Mouse (Mus musculus) mouse trophoblast stem cell (cell line): ENCODE data around the gene Pfas.

ENCODE experiments used
- in situ Hi-C, 2 experiments: fragments of 300-500 bp; cut with MseI, MboI; formaldehyde crosslinking; loops; 2 replicates in 1 of 2; 3 replicates in 1 of 2; pipeline ENCODE4 v1.15.1; 2025

Gene Pfas

DNA sequence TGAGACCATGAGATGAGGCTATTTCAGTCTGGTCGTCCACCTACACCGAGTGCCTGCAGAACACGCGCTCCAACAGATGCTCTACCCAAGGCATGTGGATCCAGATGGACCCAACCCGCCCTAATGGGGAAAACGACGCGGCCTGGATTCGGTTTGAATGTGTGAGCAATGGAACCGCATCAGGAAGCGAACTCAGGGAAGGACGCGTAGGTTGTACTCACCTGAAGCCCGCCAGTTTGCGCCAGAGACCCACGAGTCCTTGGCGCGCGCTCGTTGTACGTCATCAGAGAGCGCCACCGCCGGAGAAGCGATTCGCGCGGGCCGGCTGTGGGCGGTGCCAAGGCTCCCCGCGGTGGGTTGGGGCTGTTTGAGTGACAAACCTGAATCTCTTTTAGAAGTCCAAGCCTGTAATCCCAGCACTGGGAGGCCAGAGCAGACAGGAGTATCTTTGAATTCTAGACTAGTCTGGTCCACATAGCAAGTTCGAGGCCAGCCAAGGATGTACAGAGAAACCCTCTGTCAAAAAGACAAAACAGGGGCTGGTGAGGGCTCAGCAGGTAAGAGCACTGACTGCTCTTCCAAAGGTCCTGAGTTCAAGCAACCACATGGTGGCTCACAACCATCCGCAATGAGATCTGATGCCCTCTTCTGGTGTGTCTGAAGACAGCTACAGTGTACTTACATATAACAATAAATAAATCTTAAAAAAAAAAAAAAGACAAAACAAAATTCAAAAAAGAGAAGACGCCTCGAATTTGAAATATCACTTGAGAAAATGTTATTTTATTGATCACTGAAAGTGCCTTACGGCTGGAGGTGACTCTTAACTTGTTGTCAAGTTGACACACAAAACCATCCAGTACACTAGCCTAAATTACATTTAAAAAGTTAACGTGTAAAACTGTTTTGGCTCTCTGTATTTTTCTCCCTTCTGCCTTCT lies at the start of gene Pfas:
Gene Pfas (minus strand): TSS at position 279 of the 940 bp plus-strand sequence.
- in situ Hi-C loops, result no loop called here

DNA sequence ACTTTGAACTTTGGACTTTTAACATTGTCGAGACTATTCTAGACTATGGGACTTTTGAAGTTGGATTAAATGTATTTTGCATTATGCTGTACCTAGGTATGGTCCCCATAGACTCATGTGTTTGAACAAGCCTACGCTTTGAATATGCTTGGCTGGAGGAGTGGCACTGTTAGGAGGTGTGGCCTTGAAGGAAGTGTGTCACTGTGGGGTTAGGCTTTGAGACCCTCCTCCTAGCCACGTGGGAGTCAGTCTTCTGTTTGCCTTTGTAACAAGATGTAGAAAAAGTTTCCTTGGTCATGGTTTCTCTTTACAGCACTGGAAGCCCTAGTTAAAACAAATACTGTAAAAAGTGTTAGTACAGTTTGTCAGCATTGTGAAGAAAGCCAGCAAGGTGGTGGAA lies 45.6 kb upstream of the Pfas start:
- in situ Hi-C loops, result no loop called here

DNA sequence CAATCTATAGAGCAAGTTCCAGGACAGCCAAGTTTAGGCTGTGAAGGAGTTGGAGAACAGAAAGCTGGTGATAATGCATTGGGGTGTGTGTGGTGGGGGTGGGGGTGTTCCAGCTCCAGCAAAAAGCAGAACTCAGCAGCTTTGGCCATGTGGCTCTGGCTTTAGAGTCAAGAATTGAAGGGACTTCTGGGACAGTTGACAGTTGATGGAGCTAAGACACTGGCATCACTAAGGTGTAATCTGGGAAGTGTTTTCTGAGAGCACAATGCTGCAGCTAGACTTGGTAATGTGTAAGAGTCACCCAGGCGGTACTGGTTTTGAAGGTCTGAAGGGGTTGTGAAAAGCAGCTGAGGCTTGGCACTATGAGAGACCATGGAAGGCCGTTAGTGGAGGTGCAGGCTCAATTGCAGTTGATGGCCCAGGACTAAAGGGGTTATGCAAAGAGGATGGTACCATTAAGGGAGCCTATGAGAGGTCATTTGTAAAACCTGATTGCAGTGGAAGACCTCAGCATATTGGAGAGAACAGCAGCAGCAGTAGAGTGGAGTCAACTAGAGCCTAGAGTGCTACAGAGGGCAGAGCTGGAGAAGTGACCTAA lies 44.7 kb upstream of the Pfas start:
- in situ Hi-C loops, result no loop called here

DNA sequence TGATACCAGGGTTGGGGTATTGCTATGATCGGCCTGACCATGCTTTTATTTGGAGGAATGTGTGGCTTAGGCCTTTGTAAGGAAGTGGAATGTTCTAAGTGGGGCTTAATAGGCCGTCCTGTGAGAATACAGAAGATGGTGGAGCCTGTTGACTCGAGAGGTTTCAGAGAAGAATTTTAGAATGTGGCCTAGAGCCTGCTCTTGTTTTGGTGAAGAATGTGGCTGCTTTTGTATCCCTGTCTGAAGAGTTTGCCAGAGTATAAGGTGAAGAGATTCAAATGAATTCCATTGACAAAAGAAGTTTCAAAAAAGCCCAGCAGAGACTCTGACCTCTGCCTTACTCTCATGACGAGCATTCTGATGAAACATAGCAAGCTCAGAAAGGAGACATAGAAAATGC lies 43.5 kb upstream of the Pfas start:
- in situ Hi-C loops, result no loop called here

DNA sequence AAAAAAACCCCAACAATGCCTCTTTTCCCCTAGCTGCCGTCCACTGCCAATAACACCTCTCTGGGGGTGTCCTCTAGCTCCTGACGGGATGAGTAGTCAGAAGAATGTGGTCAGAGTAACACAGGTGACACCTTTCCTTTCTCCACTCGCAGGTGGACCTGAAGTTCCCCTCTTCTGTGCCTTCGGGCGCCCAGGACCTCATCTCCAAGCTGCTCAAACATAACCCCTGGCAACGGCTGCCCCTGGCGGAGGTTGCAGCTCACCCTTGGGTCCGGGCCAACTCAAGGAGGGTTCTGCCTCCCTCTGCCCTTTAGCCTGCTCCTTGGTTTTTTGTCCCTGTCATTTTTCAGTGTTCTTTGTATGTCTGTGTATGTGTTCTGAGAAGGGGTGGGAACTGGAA lies 42.5 kb upstream of the Pfas start:
- in situ Hi-C loops, result no loop called here

DNA sequence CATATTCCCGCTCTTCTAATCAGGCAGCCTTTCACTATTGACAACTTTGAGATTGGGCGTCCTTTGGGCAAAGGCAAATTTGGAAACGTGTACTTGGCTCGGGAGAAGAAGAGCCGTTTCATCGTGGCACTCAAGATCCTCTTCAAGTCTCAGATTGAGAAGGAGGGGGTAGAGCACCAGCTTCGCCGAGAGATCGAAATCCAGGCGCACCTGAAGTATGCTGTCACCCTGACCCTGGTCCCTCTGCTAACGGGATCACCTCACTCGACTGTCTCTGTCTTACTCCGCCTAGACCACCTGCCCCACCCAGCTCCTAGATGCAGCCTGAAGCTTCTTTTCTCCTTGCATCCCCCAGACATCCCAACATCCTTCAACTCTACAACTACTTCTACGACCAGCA lies 39.9 kb upstream of the Pfas start:
- in situ Hi-C loops, result no loop called here

DNA sequence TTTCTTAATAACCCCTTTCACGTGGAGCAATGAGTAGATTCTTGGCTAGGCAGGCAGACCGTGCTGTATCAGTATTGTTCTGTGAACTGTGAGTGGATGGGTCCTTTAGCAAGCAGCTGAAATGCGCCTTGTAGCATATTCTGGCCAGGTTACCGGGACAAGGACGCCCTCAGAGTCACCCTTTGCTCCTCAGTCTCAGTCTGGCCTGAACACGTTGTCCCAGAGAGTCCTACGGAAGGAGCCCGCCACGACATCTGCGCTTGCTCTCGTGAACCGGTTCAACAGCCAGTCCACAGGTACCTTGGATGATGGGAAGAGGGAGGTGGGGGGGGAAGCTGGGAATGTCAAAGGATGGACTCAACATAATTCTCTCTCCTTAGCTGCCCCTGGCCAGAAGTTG lies 39.3 kb upstream of the Pfas start:
- in situ Hi-C loops, result no loop called here

DNA sequence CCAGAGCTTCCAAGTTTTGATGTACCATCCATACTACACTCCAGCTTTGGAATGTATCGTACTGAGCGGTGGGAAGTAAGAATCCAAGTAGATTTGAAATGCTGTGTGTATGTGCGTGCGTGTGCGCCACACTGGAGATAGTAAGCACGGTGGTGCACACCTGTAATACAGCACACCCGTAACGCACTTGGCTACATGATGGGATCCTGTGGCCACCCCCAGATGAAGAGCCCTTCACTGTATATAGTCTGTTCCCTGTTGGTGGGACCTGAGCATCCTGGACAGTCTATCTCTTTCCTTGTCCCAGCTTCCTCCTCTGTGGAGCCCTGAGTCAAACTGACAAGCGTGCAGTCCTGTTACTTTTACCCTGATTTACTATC lies 38.1 kb upstream of the Pfas start:
- in situ Hi-C loops, result no loop called here

DNA sequence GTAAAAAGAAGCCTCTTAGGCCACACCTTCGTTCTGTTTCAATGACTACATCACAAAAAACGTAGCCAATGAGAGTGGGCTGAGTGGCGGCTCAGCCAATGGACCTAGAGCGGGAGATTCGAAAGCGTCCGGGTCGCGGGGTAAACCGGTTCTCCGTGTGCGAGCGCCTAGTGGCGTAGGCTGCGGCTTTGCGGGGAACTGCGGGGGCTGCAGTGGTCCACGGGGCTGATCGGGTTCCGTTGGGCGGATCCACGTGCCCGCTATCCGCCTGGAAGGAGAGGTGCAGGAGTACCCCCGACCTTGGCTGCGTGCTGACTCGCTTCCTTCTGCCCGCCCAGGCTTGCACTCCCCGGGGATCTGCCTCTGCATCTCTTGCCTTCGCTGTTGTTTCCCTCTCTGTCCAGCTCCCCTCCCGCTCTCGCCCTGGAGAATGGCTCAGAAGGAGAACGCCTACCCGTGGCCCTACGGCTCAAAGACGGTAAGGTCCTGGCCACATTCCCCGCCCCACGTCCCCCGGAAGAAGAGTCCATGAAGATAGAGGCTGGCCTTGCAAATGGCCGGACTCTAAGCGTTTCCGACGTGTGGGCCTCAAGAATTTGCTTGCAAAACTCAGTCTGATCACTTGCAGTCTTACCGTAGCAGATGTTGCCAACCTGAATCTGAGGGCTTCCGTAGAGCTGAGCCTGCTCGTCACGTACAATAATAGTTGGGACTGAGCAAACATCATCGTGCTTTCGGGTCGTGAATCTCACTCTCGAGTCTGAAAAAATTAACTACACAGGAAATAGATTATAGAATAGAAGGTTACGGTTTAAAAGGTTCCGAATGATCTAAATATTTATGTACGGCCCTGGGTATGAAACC lies 37.5 kb upstream of the Pfas start, which contains the start of gene Aurkb:
Gene Aurkb (plus strand): TSS at position 117 of the 864 bp plus-strand sequence.
- in situ Hi-C loops, result no loop called here

DNA sequence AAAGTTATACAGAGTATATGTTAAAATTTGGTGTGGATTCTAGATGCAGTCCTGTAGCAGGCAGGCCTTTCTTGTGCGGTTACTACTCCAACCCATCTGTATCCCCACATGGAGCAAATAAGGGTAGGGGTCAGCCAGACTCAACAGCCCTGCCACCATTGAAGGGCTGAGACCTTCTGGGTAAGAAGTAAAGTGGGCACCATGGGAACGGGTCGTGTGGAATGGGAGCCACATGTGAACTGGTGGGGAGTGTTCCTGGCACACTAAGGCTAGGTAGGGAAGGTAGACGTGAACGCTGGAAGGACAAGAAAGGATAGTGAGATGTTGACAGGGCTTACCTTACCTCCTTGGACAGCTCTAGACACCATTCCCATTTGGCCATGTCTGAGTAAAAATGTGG lies 29.9 kb upstream of the Pfas start:
- in situ Hi-C loops, result no loop called here

DNA sequence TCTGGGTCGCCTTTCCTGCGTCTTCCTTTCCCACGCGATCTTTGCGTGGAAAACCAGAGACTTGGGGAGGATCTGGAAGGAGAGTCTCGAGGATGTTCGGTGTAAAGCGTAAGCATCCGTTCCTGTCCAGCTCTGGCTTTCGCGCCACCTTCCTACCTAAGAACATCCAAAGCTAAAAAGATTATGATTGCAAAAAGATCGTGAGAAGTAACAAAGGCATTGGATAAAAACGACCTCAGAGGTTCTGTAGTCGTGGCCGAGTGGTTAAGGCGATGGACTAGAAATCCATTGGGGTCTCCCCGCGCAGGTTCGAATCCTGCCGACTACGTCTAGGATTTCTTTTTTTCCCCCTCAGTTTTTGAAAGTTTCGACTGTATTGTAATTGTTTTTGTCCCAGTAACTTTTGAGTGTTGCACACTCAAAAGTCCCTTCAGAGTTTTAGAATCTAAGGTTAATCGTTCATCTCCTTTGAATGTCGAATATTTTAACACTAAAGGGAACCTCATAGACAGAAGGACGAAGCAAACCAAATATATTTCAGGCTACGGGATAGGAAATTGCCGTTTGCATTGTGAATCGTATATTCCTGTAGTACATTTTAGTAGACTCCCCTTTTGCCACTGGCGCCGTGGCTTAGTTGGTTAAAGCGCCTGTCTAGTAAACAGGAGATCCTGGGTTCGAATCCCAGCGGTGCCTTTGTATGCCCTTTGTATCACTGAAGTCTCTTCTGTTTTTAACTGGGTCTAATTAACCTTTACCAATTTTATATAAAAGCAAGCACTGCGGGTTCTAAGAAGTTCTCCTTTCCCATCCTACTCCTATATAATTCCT lies 29.2 kb upstream of the Pfas start:
- in situ Hi-C loops, result no loop called here

DNA sequence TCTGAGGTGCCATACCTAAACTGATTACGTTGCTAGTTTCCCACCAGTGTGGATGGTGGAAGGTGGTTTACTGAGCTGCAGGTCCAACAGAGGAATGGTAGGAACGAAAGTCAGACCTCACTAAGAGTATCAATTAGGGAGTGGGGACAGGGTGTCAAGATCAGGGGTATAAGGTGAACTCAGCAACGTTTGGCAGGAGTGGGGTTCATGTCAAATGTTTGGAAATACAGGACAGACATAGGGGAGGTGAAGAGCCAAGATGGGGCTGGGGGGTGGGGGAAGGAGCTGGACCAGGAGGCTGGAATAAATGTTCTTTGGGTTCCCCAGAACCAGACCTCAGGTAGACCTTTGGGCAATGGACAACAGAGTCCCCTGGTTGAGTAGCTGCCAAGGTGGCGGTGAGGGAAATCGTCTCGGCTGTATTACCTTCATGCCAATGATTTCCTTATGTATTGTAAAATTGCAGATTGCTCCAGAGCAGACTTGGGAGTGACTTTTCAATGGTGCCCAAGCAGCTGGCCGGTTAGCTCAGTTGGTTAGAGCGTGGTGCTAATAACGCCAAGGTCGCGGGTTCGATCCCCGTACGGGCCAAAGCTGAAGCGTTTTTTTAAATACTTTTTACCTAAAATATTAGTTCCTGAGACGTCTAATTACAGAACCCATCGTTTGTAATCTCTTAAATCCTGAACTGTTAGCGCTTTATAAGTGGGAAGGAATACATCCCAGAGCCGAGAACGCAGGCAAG lies 28.4 kb upstream of the Pfas start:
- in situ Hi-C loops, result no loop called here

DNA sequence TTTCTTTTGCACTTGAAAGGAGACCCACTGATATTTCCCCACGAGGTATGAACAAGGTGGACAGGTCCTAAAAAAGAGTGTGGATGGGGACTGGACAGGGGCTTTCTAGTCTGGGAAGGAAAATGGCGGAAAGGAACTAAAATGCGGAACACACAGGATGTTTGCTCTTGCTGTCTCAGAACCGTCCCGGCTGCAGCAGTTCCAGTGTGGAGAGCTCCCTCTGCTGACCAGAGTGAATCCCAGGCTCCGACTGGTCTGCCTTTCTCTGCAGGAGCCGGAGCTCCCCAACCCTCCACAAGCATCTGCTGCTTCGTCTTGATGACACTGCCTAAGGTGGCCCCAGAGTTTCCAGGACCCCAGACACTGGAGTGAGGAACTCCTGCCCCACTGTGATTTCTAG lies 27.6 kb upstream of the Pfas start:
- in situ Hi-C loops, result no loop called here

DNA sequence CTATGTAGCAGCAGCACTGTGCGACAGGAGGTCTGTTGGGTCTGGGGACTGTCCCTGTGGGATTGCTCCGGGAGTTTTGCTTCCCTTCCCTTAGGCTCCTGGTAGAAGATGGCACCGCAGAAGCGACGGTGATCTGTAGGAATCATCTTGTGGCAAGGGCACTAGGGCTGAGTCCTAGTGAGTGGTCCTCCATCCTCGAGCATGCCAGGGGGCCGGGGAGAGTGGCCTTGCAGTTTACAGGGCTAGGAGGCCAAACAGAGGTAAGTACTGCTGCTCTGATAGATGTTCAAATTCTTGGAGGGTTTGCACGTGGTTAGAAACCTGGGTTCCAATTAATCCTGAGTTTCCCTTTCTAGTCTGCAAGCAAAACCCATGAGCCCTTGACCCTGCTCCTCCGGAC lies 27.2 kb upstream of the Pfas start:
- in situ Hi-C loops, result no loop called here

DNA sequence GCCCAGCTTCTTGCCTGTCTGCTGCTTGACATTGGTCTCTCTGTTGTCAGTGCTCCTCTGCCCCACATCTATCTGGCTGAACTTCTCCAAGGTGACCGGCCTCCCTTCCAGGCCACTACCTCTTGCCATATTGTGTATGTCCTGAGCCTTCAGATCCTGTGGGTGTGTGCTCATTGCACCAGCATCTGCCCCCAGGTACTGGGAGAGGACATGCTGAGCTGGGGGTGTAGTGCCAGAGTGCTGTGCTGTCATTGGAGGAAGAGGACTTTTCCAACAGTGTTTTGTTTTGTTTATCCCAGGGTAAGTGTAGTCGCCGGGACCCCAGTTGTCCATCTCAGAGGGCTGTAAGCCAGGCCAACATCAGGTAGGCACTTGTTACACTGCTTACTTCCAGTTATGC lies 26.3 kb upstream of the Pfas start:
- in situ Hi-C loops, result no loop called here

DNA sequence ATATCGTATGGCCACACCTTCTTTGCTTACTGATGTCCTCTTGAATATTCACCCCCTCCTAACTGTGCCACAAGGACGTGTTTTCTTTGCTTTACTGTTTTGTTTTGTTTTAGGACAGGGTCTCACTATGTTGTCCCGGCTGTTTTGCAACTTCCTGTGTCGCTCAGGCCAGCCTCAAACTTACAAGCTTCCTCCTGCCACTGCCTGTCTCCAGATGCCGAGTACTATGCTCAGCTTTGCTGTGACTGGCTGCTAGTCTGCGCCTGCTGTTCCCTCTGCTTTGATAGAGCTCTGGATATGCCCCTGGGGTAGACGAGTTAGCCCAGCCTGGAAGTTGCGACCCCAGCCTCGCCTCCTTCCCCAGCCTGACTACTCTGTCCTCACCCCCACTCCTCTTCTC lies 25.3 kb upstream of the Pfas start:
- in situ Hi-C loops, result no loop called here

DNA sequence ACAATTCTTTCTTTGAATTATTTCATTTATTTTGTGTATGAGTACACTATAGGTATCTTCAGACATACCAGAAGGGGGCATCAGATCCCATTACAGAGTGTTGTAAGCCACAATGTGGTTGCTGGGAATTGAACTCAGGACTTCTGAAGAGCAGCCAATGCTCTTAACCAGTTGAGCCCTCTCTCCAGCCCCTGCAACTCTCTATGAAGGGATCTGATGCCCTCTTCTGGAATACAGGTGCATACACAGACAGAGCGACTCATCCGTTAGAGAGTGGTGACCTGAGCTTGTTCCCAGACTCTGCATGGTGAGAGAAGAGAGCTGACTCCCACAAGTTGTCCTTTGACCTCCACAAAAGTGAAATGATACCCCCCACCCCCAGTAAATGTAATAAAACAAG lies 20.5 kb upstream of the Pfas start:
- in situ Hi-C loops, result no loop called here

DNA sequence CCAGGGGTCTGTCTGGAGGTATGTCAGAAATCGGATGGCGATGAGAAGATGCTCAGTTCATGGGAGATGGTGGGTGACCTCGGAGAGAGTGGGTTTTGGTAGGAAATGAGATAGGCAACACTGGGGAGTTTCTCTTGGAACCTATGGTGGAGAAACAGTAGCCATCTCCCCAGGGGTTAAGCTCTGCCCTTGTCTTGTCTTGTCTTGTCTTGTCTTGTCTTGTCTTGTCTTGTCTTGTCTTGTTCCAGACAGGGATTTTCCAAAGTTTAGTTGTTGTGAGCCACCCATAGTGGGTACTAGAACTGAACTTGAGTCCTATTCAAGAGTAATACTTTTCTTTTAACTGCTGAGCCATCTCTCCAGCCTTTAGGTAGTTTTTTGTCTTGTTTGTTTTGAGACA lies 18.3 kb upstream of the Pfas start:
- in situ Hi-C loops, result no loop called here

DNA sequence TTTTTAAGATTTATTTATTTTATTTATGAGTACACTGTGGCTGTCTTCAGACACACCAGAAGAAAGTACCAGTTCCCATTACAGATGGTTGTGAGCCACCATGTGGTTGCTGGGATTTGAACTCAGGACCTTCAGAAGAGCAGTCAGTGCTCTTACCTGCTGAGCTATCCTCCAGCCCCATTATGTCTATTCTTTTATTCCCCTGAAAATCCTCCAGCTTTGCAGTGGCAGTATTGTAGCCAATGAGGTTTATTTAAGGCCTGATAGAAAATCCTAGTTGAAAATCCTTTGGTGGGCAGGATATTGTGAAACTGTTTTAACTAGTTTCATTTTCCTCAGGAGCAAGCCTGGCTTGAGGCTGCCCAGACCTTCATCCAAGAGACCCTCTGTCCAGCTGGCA lies 12.4 kb upstream of the Pfas start:
- in situ Hi-C loops, result no loop called here

DNA sequence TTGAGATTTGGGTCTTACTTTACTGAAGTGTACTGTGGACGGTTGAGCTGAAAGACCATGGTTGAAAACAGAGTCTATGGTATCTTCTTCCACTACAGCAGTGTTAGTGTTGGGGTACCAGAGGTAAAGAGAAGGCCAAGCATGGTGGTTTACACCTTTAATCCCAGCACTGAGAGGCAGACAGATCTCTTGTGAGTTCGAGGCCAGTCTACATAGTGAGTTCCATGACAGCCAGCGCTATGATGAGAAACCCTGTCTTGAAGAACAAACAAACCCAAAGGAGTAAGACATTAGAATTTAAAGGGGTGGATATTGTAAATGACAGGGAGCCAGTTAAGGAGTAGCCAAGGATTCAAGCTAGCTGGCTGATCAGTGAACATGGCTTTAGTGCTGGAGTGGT lies 8.5 kb upstream of the Pfas start:
- in situ Hi-C loops, result no loop called here
